Mouse (Mus musculus) limb, embryonic 12.5 days (tissue): Measurements from ENCODE around the gene Gm9844. TPM values are rescaled to one million over a fixed set of nuclear protein-coding genes. Genes with fewer than 3 reads are reported as not detected.
A peak's percentile ranks its signal among the peaks of the same experiment; 100 is the strongest.

Source experiments
- ATAC-seq: fragments of 200-750 bp; cut with Nextera tagmentation; 2 replicates; pipeline ENCODE4 v1.8.0; 2017; ENCODE audit warnings: low read depth, moderate TSS enrichment; ENCODE audit not compliant: insufficient number of reproducible peaks, insufficient read depth, low FRiP score, low TSS enrichment
- H3K27ac ChIP-seq: fragments of 300-500 bp; sonication (generic); 2 replicates; pipeline ENCODE4 v1.5.1; 2016; ENCODE audit warnings: mild to moderate bottlenecking, moderate library complexity
- H3K27me3 ChIP-seq: fragments of 300-500 bp; sonication (generic); 2 replicates; pipeline ENCODE4 v1.6.1; 2016; ENCODE audit warnings: mild to moderate bottlenecking, moderate library complexity
- H3K36me3 ChIP-seq: fragments of 300-500 bp; sonication (generic); 2 replicates; pipeline ENCODE4 v1.6.1; 2016; ENCODE audit warnings: mild to moderate bottlenecking, moderate library complexity
- H3K4me1 ChIP-seq: fragments of 300-500 bp; sonication (generic); replicated peaks from 2 replicates; pipeline ENCODE4 v1.6.1; 2016
- H3K4me2 ChIP-seq: fragments of 300-500 bp; sonication (generic); 2 replicates; pipeline ENCODE4 v1.6.1; 2016; ENCODE audit warnings: mild to moderate bottlenecking, moderate library complexity
- H3K4me3 ChIP-seq: fragments of 300-500 bp; sonication (generic); replicated peaks from 2 replicates; pipeline ENCODE4 v1.5.1; 2016; ENCODE audit warnings: mild to moderate bottlenecking
- H3K9ac ChIP-seq: fragments of 300-500 bp; sonication (generic); replicated peaks from 2 replicates; pipeline ENCODE4 v1.6.1; 2016; ENCODE audit warnings: mild to moderate bottlenecking, moderate library complexity
- H3K9me3 ChIP-seq: fragments of 300-500 bp; sonication (generic); 2 replicates; pipeline ENCODE4 v1.6.1; 2016; ENCODE audit warnings: mild to moderate bottlenecking, moderate library complexity
- WGBS: fragments of 180-500 bp; shearing (Covaris S2); methylation state at CpG from one replicate; pipeline ENCODE4 v1.1.7; 2016; 5-methylcytosine and 5-hydroxymethylcytosine counted together
- polyA plus RNA-seq: library from polyadenylated mRNA; unstranded; fragments of >200 nt; fragmentation: Nextera tagmentation; extraction: Ambion mirVana; gene quantifications from 2 replicates; pipeline ENCODE4 v1.2.1, GENCODE M21; 2016

The Gm9844 gene
- polyA plus RNA-seq, 1 experiment from 2014 or later, result 22.2 TPM

DNA sequence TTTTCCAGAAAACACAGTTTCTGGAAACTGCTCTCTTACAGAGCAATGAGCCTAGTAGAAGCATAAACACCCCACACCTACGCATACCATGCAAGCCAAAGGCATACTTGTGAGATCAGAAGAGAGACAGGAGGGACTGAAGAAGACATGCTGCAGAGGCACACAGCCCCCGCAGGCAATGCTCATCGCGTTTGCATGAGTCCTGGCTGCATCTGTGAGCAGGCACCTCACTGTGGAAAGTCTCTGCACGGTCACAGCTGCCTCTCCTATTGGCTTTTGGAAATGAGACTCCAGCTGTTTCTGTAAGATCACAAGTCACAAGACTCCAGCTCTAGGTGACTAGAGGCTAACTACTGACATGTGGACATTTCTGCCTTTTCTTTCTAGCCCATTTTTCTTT, 11.9 kb upstream of the Gm9844 start:
- Histone ChIP-seq H3K9ac (no peak overlapping the region), H3K4me1 (peaks cover 7% of the 10 kb centered on the region; the same call in 1 of the 2 replicates), H3K27ac (0 out of 2 replicates have a peak overlapping the region, but pooled peaks have one; percentile 47), H3K4me3 (no peak overlapping the region), H3K9me3 (no peaks in the 10 kb centered on the region), H3K4me2 (no peak overlapping the region), H3K27me3 (no peaks in the 10 kb centered on the region), H3K36me3 (no peaks in the 10 kb centered on the region)
- WGBS, result 14% methylated on average over 5 of the region's 5 CpGs
- ATAC-seq, result no peak

DNA sequence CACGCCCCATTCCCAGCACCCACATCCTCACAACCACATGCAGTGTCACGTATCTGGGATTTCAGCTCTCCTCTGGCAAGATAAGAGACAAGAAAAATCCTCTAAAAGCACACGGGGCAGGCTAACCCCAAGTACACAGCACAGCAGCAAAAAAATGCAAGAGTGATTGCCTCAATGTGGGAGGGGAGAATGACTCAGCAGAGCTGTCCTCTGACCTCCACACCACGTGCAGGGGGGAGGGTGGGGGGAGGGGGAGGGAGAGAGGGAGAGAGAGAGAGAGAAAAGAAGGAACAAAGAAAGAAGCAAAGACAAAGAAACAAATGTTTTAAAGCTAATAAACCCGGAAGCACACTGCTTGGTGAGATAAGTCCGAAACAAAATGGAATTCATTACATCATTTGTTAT, 11.1 kb upstream of the Gm9844 start:
- Histone ChIP-seq H3K27ac (no peak overlapping the region), H3K9me3 (no peaks in the 10 kb centered on the region), H3K4me2 (no peak overlapping the region), H3K4me1 (peaks cover 7% of the 10 kb centered on the region; the same call in 1 of the 2 replicates), H3K4me3 (no peak overlapping the region), H3K36me3 (no peaks in the 10 kb centered on the region), H3K9ac (no peak overlapping the region), H3K27me3 (no peaks in the 10 kb centered on the region)
- 38% methylated on average over 6 of the region's 6 CpGs for WGBS
- no peak for ATAC-seq

DNA sequence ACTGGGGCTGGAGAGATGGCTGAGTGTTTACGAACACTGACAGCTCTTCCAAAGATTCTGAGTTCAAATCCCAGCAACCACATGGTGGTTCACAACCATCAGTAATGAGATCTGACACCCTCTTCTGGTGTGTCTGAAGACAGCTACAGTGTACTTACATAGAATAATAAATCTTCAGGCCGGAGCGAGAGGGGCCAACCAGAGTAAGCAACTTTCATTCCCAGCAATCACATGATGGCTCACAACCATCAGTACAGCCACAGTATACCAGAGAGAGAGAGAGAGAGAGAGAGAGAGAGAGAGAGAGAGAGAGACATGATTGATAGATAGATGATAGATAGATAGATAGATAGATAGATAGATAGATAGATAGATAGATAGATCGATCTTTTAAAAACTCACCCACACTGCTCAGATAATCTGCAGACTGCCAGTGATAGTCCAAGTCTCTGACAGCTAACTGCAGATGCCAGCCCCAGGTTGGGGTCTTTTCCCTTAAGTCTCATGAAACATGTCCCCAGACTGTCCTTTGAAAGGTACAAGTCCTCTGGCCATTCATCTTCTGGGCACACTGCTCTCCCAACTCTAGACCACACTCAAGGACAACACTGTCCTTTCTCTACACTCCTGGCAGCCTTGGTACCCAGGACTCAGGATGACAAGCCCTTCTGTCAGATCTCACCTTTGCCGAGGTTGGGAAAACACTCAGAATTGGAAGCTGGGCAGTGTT, 10.3 kb upstream of the Gm9844 start:
- WGBS, result 91% methylated on average over 5 of the region's 5 CpGs
- no peak overlapping the region for H3K4me3 ChIP-seq
- ATAC-seq, result no peak
- H3K9ac ChIP-seq, result no peak overlapping the region
- no peak overlapping the region for H3K27ac ChIP-seq
- no peaks in the 10 kb centered on the region for H3K27me3 ChIP-seq
- no peaks in the 10 kb centered on the region for H3K36me3 ChIP-seq
- peaks cover under 1% of the 10 kb centered on the region; the same call in 1 of the 2 replicates for H3K4me1 ChIP-seq
- no peak overlapping the region for H3K4me2 ChIP-seq
- H3K9me3 ChIP-seq, result no peaks in the 10 kb centered on the region

DNA sequence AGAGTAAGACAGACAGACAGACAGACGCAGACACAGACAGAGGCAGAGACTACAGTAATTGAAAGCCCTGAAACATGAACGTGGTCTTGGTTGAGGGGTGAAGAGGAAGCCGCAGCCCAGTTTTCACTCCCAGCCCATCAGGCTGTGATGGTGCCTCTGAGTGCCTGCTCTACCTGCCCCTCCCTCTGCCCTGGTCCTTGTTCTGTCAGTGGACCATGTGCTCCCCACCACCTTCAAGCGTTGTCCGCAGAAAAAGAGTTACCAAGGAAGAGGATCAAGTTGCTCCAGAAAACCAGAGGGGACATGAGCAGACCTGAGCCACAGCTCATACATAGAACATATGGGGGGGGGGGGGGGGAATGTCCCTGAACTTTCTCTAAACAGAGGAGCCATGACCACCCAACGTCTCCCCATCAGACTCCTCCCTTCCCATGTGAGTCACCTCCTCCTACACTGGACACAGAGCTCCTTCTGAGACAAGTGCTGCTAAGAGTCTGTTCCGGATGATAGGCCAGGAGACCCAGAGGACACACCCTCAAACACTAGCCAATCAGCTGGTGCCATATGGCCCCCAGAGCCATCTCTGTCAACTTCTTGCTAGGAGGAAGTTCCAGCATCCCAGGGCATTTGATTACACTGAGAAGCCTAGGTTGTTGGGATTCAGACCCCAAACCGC, 9.3 kb upstream of the Gm9844 start:
- no peak for ATAC-seq
- no peaks in the 10 kb centered on the region; the same call in 1 of the 2 replicates for H3K4me1 ChIP-seq

DNA sequence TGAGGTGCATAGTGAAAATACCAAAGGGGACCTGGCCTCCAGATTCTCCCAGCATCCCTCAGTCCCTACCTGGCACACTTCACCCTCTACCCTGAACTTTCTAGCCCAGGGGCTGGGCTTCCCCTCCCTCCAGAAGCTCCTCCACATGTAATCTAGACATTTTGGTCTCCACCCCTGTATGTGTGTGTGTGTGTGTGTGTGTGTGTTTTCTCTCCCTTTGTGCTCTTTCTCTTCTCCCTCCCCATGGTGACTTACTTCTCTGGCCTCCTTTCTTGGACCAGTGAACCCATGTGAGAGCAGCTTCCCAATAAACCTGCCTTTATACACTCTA, 8.8 kb upstream of the Gm9844 start:
- no peaks in the 10 kb centered on the region for H3K9me3 ChIP-seq
- H3K4me3 ChIP-seq, result no peak overlapping the region
- H3K36me3 ChIP-seq, result no peaks in the 10 kb centered on the region
- H3K9ac ChIP-seq, result no peak overlapping the region
- no peaks in the 10 kb centered on the region for H3K27me3 ChIP-seq
- H3K27ac ChIP-seq, result 0 out of 2 replicates have a peak overlapping the region, but pooled peaks have one; percentile 56
- ATAC-seq, result no peak
- no peaks in the 10 kb centered on the region; the same call in 1 of the 2 replicates for H3K4me1 ChIP-seq
- H3K4me2 ChIP-seq, result no peak overlapping the region

More for the DNA sequence above, 9.3 kb upstream of the Gm9844 start:
- WGBS, result 83% methylated on average over 8 of the region's 8 CpGs
- H3K4me2 ChIP-seq, result no peak overlapping the region
- H3K36me3 ChIP-seq, result no peaks in the 10 kb centered on the region
- H3K9me3 ChIP-seq, result no peaks in the 10 kb centered on the region
- no peak overlapping the region for H3K4me3 ChIP-seq
- H3K27me3 ChIP-seq, result no peaks in the 10 kb centered on the region
- H3K9ac ChIP-seq, result no peak overlapping the region
- H3K27ac ChIP-seq, result no peak overlapping the region

DNA sequence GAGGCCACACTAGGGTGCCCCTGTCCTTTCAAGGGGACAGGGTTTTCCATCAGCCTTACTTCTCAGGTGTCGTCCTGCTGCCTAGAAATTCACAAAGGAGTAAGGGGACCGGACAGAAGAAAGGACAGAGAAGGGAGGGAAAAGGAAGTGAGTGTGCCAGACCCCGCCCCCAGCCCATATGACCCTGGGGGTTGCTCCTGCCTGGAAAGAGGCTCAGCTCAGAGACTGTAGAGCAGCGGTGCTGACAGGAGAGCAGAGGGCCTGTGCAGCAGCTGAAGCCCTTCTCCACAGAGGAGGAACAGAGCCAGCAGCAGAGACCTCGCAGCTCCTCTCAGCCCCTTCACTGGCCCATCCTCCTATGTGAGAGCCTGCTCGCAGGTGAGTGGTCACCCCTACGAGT, 8.3 kb upstream of the Gm9844 start:
- Histone ChIP-seq H3K9ac (peak overlapping the region; percentile 24), H3K4me2 (peak overlapping the region; percentile 24; the same call in 1 of the 2 replicates), H3K4me1 (no peaks in the 10 kb centered on the region; the same call in 1 of the 2 replicates), H3K27ac (peak overlapping the region; percentile 56; the same call in 1 of the 2 replicates), H3K9me3 (no peaks in the 10 kb centered on the region), H3K36me3 (no peaks in the 10 kb centered on the region), H3K4me3 (no peak overlapping the region), H3K27me3 (no peaks in the 10 kb centered on the region)
- ATAC-seq, result no peak
- WGBS, result 33% methylated on average over 7 of the region's 7 CpGs

DNA sequence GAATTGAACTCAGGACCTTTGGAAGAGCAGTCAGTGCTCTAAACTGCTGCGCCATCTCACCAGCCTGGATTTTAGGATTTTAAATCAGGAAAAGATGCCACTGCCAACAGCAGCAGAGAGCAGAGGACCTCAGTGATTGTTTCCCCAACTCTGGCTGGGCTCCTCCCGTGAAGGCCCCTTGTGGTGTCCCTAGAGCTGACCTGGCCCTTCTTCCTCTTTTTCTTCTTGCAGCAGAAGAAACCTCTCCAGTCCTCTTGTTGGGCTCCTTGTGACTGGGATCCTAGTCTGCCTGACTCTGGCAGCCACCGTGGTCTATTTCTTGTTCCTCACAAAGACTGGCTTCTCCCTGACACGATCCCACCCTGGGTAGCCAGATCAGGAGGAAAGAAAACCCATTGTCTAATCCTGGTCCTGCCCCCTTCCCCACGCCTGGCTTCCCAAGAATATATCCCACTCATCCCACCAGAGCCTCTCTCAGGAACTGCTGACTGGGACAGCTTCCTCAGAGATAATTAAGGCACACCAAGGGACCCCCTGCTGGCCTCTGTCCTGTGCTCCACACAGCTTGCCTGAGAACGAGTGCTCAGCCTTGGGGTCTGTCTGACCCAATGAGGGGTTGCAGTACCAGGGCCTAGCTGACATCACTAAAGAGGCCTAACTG, 5.4 kb upstream of the Gm9844 start:
- WGBS, result 60% methylated on average over 6 of the region's 6 CpGs
- Histone ChIP-seq H3K27me3 (no peaks in the 10 kb centered on the region), H3K4me2 (no peak overlapping the region), H3K4me1 (no peaks in the 10 kb centered on the region; the same call in 1 of the 2 replicates), H3K4me3 (no peak overlapping the region), H3K36me3 (no peaks in the 10 kb centered on the region), H3K9ac (no peak overlapping the region), H3K27ac (no peak overlapping the region), H3K9me3 (no peaks in the 10 kb centered on the region)
- ATAC-seq, result no peak

DNA sequence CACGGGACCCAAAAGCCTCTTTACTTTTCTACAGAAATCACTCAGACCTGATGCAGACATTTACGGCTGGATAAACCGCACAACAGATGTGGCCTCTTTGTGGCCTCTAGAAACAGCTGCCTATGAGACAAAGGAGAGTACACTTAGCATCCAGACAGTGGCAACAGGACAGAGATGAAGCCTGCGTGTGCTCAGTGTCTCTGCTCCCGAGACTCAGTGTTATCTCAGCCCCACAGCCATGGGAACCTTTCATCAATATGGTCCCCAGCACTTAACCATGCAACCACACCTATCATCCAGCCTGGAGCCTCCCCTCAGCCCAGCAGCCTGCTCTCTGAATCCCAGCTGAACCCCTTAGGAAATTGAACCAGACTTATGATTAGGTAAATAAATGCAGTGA, 2.8 kb upstream of the Gm9844 start:
- no peak overlapping the region for H3K27ac ChIP-seq
- no peaks in the 10 kb centered on the region for H3K9me3 ChIP-seq
- H3K27me3 ChIP-seq, result no peaks in the 10 kb centered on the region
- H3K4me1 ChIP-seq, result no peaks in the 10 kb centered on the region
- WGBS, result 66% methylated on average over 5 of the region's 5 CpGs
- H3K4me3 ChIP-seq, result no peak overlapping the region
- H3K9ac ChIP-seq, result no peak overlapping the region
- no peak overlapping the region for H3K4me2 ChIP-seq
- no peak for ATAC-seq
- no peaks in the 10 kb centered on the region for H3K36me3 ChIP-seq

DNA sequence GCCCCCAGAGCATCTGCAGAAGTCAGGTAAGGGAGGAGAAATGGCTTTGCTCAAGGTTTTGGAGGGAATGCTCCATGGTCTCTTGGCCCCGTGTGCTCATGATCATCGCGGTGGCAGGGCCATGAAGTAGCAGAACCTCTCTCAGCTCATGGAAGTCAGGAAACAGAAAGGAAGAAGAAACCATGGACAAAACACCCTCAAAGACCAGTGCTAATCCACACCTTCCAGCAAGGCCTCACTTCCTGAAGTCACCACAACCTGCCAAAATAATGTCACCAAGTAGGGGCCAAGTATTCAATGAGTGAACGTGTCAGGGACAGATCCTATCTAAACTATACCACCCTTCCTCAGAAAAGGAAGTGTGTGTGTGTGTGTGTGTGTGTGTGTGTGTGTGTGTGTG, 840 bp downstream of the Gm9844 start:
- no peaks in the 10 kb centered on the region for H3K4me1 ChIP-seq
- H3K27ac ChIP-seq, result no peak overlapping the region
- no peak overlapping the region for H3K4me3 ChIP-seq
- H3K9me3 ChIP-seq, result no peaks in the 10 kb centered on the region
- no peaks in the 10 kb centered on the region for H3K36me3 ChIP-seq
- H3K9ac ChIP-seq, result no peak overlapping the region
- 87% methylated on average over 4 of the region's 4 CpGs for WGBS
- H3K4me2 ChIP-seq, result no peak overlapping the region
- ATAC-seq, result no peak
- H3K27me3 ChIP-seq, result 0 out of 2 replicates have a peak, but pooled peaks cover 5% of the 10 kb centered on the region

DNA sequence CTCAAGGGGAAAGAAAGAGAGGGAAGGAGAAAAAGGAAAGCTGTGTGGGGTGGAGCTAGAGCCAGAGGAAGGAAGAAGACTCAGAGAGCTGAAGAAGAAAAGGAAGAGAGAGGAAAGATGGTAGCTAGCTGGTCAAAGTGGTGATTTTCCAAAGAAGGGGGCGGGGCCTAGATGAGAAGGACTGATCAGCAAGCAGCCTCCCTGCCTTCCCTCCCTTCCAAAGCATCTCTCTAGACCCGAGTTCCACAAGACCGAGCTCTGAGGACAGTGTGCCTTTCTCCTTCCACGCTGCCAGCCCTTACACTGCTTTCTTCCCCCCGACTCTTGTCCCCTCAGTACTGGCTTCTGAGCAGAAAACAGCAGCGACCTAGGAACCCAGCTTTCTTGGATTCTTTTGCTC, 2.1 kb downstream of the Gm9844 start:
- no peak overlapping the region for H3K9ac ChIP-seq
- no peak for ATAC-seq
- 36% methylated on average over 6 of the region's 6 CpGs for WGBS

DNA sequence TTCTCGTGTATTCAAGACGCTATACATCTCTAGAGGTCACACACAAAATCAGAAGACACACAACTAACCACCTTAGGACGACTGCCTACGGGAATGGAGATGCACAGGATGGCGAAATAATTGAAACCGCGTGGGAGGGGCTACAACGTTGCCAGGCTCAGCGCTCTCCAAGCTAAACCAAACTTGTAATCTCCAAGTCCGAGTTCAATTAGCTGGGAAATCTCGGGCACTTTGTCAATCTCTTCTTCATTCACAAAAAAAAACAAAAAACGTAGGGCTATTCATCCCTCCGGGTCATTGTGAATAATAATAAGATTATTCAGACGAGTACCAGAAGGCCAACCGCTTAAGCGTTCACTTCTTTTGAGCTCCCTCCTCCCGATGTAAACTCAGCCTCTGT, 7.1 kb downstream of the Gm9844 start:
- Histone ChIP-seq H3K27me3 (peaks cover 24% of the 10 kb centered on the region), H3K9me3 (peaks cover 7% of the 10 kb centered on the region; the same call in 1 of the 2 replicates), H3K9ac (no peak overlapping the region), H3K27ac (no peak overlapping the region), H3K4me2 (no peak overlapping the region), H3K36me3 (no peaks in the 10 kb centered on the region), H3K4me1 (no peaks in the 10 kb centered on the region), H3K4me3 (no peak overlapping the region)
- no peak for ATAC-seq
- WGBS, result 64% methylated on average over 17 of the region's 17 CpGs

More for the DNA sequence above, 2.1 kb downstream of the Gm9844 start:
- Histone ChIP-seq H3K4me2 (no peak overlapping the region), H3K27me3 (peaks cover 11% of the 10 kb centered on the region; the same call in 1 of the 2 replicates), H3K4me3 (no peak overlapping the region), H3K36me3 (no peaks in the 10 kb centered on the region), H3K27ac (no peak overlapping the region), H3K4me1 (no peaks in the 10 kb centered on the region), H3K9me3 (no peaks in the 10 kb centered on the region)
